Mouse (Mus musculus): ENCODE results near the gene Colgalt1. TPM values are rescaled to one million over a fixed set of nuclear protein-coding genes. Genes with fewer than 3 reads are reported as not detected.

Gene Colgalt1
- 51.7 TPM for polyA plus RNA-seq (2014; fragmentation: Illumina TruSeq; extraction: RNeasy Lipid Tissue Mini Kit (QIAGEN cat#74804); ENCODE audit: insufficient read depth, low read depth, low replicate concordance)

DNA sequence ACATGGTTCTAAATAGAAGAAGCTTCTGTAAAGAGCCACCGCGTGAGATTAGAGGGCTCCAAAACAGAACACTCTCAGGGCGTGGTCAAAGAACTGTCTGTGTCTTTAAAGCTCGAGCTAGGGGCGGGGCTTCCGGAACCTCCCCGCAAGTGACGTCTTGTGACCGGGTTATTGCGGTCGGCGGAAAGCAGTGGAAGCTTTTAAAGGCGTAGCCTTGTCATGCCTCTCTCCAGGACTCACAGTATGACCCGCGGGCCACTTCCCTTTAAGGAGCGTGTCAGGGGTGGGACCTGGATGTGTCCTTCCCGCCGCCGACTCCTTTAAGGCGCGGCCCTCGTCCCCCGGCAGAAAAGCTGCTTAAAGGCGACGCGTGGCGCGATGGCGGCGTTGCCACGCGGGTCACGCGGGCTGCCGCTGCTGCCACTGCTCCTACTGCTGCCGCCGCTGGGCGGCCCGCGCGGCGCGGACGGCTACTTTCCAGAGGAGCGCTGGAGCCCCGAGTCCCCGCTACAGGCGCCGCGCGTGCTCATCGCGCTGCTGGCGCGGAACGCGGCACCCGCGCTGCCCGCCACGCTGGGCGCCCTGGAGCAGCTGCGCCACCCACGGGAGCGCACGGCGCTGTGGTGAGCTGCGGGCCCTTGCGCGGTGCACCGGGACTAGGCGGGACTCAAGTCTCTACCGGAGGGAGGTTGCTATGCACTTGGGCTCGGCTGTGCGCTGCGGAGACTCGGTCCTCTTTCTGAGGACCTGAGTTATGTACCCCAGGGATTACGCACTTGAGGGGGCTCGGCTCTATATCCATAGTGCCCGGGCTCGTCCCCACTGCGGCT, at the start of gene Colgalt1:
Gene Colgalt1 (plus strand): TSS at position 177 of the 830 bp plus-strand sequence.

DNA sequence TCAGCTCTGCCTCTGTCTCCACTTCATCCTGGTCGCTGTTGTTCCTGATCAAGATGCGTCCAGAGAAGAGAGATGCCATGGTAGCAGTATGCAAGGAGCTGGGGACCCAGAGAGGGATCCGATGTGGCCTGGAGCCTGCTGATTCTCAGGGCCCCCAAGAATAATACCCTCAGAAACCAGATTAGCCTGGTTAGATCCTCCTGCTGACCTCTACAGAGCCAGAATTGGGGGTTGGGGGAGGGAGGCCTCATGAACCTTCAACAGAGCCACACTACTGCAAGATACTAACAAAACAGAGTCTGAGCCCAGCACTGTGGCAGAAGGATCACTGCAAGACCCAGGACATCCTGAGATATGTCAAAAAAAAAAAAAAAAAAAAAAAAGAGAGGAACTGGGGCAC, 44.3 kb upstream of the Colgalt1 start, which contains the start of gene Nxnl1:
Gene Nxnl1 (minus strand): TSS at position 101 of the 400 bp plus-strand sequence.

DNA sequence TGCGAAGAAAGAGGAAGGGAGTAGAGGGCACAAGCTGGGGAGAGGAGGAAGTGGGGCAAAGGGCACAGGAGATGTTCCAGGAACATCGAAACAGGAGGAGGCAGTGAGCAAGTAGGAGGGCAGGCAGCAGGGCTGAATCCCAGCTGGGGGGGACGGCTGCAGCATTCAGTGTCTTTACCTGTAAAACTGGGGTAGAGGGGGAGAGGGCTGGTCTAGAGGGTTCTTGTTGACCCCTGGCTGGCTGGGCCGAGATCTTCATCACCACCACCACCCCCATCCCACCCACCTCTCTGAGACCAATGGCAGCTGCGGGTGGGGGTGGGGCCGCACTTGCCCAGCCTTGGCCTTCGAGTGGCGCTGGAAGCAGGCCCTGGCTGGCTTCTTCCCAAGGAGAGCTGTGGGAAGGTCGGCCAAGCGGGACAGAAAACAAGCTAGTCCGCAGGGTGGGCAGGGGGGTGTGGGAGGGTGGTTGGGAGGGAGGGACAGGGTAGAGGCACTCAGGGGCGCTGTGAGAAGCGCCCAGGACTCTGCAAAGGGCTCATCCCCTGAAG, 42.3 kb upstream of the Colgalt1 start, which contains the start of gene Slc27a1:
Gene Slc27a1 (plus strand): TSS at position 496 of the 551 bp plus-strand sequence.

DNA sequence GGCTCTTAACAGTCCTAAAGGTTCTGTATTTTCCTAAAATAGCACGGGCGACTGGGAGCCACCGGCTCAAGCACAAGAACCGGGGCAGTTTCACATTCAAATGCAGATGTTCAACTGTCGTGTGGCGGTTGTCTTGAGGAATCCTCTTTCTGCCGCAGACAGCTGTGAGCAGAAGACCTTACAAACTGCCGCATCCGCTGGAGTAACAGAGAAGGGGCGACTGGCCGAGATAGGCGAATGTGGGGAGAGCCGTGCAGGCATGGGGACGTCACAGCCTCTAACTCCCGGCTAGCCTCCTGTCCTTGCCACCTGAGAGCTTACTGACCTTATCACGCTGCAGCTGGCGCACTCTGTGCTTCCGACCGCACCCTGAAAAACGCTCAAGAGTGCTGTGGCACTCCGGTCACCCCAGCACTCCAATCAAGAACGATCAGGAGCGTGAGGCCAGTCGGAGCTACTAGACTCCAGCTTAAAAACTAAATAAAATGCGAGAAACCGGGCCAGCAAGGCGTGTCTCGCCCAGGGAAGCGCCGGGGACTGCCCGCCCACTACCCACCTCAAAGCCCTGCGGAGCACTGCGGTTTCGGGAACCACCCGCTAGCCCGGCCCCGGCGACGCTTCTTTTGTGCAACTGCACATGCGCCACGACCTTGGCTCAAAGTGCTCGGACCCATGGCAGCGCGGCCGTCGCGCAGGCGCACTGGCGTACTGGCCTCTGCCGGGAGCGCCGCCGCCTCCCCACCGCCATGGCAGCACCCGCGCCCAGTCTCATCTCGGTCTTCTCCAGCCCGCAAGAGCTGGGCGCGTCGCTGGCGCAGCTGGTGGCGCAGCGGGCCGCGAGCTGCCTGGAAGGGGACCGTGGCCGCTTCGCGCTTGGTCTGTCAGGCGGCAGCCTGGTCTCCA, 19.1 kb upstream of the Colgalt1 start, which contains the start of gene Pgls:
Gene Pgls (plus strand): TSS at position 706 of the 903 bp plus-strand sequence.

DNA sequence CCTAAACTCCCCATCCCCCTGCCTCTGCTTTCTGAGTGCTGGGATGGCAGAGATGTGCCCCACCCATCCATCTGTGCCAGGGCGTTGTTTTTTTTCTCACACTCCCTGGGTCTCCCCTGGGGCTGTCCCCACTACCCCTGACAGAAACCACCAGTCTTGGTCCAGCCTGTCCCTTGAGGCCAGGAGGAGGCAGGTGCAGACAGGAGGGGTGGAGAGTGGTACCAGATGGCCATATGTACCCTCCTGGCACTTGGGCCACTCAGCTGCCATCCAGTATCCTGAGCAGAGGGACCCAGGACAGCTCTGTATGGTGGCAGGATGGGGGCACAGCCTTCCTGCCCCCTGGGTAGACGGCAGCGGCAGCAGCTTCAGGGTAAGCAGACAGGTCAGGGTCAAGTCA, 13.3 kb upstream of the Colgalt1 start, which contains the start of gene Fam129c:
Gene Fam129c (plus strand): TSS at position 198 of the 400 bp plus-strand sequence.

DNA sequence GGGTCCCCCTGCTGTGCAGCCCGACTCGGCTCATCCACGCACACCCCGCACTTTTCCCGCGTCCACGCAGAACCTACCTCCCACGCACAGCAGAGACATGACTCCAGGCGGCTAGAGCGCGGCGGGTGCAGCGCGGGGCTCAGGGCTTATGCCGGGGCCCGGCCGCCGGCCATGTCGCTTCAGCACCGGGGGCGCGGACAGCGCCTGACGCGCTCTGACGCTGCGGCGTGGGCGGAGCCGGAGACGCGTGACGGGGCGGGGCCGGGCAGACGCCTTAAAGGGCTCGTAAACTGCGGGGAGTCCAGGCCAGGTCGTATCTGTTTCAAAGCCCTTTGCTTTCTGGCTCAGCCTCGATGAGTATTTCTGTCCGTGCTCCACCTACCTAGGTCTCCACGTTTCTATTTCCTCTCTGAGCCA, 60.8 kb downstream of the Colgalt1 start, which contains the start of gene Unc13a:
Gene Unc13a (minus strand): TSS at position 209 of the 417 bp plus-strand sequence.

Other genes starting within 250 kb of the Colgalt1 start
- gene Use1, start 244.2 kb upstream of the Colgalt1 start, polyA plus RNA-seq (2014; fragmentation: Illumina TruSeq; extraction: RNeasy Lipid Tissue Mini Kit (QIAGEN cat#74804); ENCODE audit: insufficient read depth, low read depth, low replicate concordance): 199 TPM
- 8.3 TPM for gene Ocel1, start 239.7 kb upstream of the Colgalt1 start, polyA plus RNA-seq (2014; fragmentation: Illumina TruSeq; extraction: RNeasy Lipid Tissue Mini Kit (QIAGEN cat#74804); ENCODE audit: insufficient read depth, low read depth, low replicate concordance)
- gene Nr2f6, start 229.0 kb upstream of the Colgalt1 start, polyA plus RNA-seq (2014; fragmentation: Illumina TruSeq; extraction: RNeasy Lipid Tissue Mini Kit (QIAGEN cat#74804); ENCODE audit: insufficient read depth, low read depth, low replicate concordance): 33.0 TPM
- 49.5 TPM for gene Ushbp1, start 215.2 kb upstream of the Colgalt1 start, polyA plus RNA-seq (2014; fragmentation: Illumina TruSeq; extraction: RNeasy Lipid Tissue Mini Kit (QIAGEN cat#74804); ENCODE audit: insufficient read depth, low read depth, low replicate concordance)
- 65.2 TPM for gene Babam1, start 214.1 kb upstream of the Colgalt1 start, polyA plus RNA-seq (2014; fragmentation: Illumina TruSeq; extraction: RNeasy Lipid Tissue Mini Kit (QIAGEN cat#74804); ENCODE audit: insufficient read depth, low read depth, low replicate concordance)
- gene Ankle1, start 205.0 kb upstream of the Colgalt1 start, polyA plus RNA-seq (2014; fragmentation: Illumina TruSeq; extraction: RNeasy Lipid Tissue Mini Kit (QIAGEN cat#74804); ENCODE audit: insufficient read depth, low read depth, low replicate concordance): not detected
- gene Abhd8, start 147.3 kb upstream of the Colgalt1 start, polyA plus RNA-seq (2014; fragmentation: Illumina TruSeq; extraction: RNeasy Lipid Tissue Mini Kit (QIAGEN cat#74804); ENCODE audit: insufficient read depth, low read depth, low replicate concordance): 16.1 TPM
- gene Mrpl34, start 146.0 kb upstream of the Colgalt1 start, polyA plus RNA-seq (2014; fragmentation: Illumina TruSeq; extraction: RNeasy Lipid Tissue Mini Kit (QIAGEN cat#74804); ENCODE audit: insufficient read depth, low read depth, low replicate concordance): 65.5 TPM
- 33.9 TPM for gene Dda1, start 141.8 kb upstream of the Colgalt1 start, polyA plus RNA-seq (2014; fragmentation: Illumina TruSeq; extraction: RNeasy Lipid Tissue Mini Kit (QIAGEN cat#74804); ENCODE audit: insufficient read depth, low read depth, low replicate concordance)
- gene Ano8, start 125.0 kb upstream of the Colgalt1 start, polyA plus RNA-seq (2014; fragmentation: Illumina TruSeq; extraction: RNeasy Lipid Tissue Mini Kit (QIAGEN cat#74804); ENCODE audit: insufficient read depth, low read depth, low replicate concordance): 4.6 TPM
- 10.1 TPM for gene Gtpbp3, start 122.9 kb upstream of the Colgalt1 start, polyA plus RNA-seq (2014; fragmentation: Illumina TruSeq; extraction: RNeasy Lipid Tissue Mini Kit (QIAGEN cat#74804); ENCODE audit: insufficient read depth, low read depth, low replicate concordance)
- 350 TPM for gene Plvap, start 99.2 kb upstream of the Colgalt1 start, polyA plus RNA-seq (2014; fragmentation: Illumina TruSeq; extraction: RNeasy Lipid Tissue Mini Kit (QIAGEN cat#74804); ENCODE audit: insufficient read depth, low read depth, low replicate concordance)
- not detected for gene Ccdc194, start 85.3 kb upstream of the Colgalt1 start, polyA plus RNA-seq (2014; fragmentation: Illumina TruSeq; extraction: RNeasy Lipid Tissue Mini Kit (QIAGEN cat#74804); ENCODE audit: insufficient read depth, low read depth, low replicate concordance)
- 272 TPM for gene Bst2, start 73.5 kb upstream of the Colgalt1 start, polyA plus RNA-seq (2014; fragmentation: Illumina TruSeq; extraction: RNeasy Lipid Tissue Mini Kit (QIAGEN cat#74804); ENCODE audit: insufficient read depth, low read depth, low replicate concordance)
- 65.4 TPM for gene Mvb12a, start 68.1 kb upstream of the Colgalt1 start, polyA plus RNA-seq (2014; fragmentation: Illumina TruSeq; extraction: RNeasy Lipid Tissue Mini Kit (QIAGEN cat#74804); ENCODE audit: insufficient read depth, low read depth, low replicate concordance)
- gene Tmem221, start 52.1 kb upstream of the Colgalt1 start, polyA plus RNA-seq (2014; fragmentation: Illumina TruSeq; extraction: RNeasy Lipid Tissue Mini Kit (QIAGEN cat#74804); ENCODE audit: insufficient read depth, low read depth, low replicate concordance): 12.2 TPM
- not detected for gene Nxnl1, start 44.4 kb upstream of the Colgalt1 start, polyA plus RNA-seq (2014; fragmentation: Illumina TruSeq; extraction: RNeasy Lipid Tissue Mini Kit (QIAGEN cat#74804); ENCODE audit: insufficient read depth, low read depth, low replicate concordance)
- 21.0 TPM for gene Slc27a1, start 42.1 kb upstream of the Colgalt1 start, polyA plus RNA-seq (2014; fragmentation: Illumina TruSeq; extraction: RNeasy Lipid Tissue Mini Kit (QIAGEN cat#74804); ENCODE audit: insufficient read depth, low read depth, low replicate concordance)
- 79.5 TPM for gene Pgls, start 18.8 kb upstream of the Colgalt1 start, polyA plus RNA-seq (2014; fragmentation: Illumina TruSeq; extraction: RNeasy Lipid Tissue Mini Kit (QIAGEN cat#74804); ENCODE audit: insufficient read depth, low read depth, low replicate concordance)
- gene Fam129c, start 13.3 kb upstream of the Colgalt1 start, polyA plus RNA-seq (2014; fragmentation: Illumina TruSeq; extraction: RNeasy Lipid Tissue Mini Kit (QIAGEN cat#74804); ENCODE audit: insufficient read depth, low read depth, low replicate concordance): 3.3 TPM
- 0.04 TPM for gene Unc13a, start 60.8 kb downstream of the Colgalt1 start, polyA plus RNA-seq (2014; fragmentation: Illumina TruSeq; extraction: RNeasy Lipid Tissue Mini Kit (QIAGEN cat#74804); ENCODE audit: insufficient read depth, low read depth, low replicate concordance)
- 8.6 TPM for gene Jak3, start 65.3 kb downstream of the Colgalt1 start, polyA plus RNA-seq (2014; fragmentation: Illumina TruSeq; extraction: RNeasy Lipid Tissue Mini Kit (QIAGEN cat#74804); ENCODE audit: insufficient read depth, low read depth, low replicate concordance)
- gene Insl3, start 78.2 kb downstream of the Colgalt1 start, polyA plus RNA-seq (2014; fragmentation: Illumina TruSeq; extraction: RNeasy Lipid Tissue Mini Kit (QIAGEN cat#74804); ENCODE audit: insufficient read depth, low read depth, low replicate concordance): 5.2 TPM
- 7.3 TPM for gene B3gnt3, start 90.8 kb downstream of the Colgalt1 start, polyA plus RNA-seq (2014; fragmentation: Illumina TruSeq; extraction: RNeasy Lipid Tissue Mini Kit (QIAGEN cat#74804); ENCODE audit: insufficient read depth, low read depth, low replicate concordance)
- gene Fcho1, start 114.7 kb downstream of the Colgalt1 start, polyA plus RNA-seq (2014; fragmentation: Illumina TruSeq; extraction: RNeasy Lipid Tissue Mini Kit (QIAGEN cat#74804); ENCODE audit: insufficient read depth, low read depth, low replicate concordance): 3.7 TPM

All from lung, adult 10 weeks (tissue).